Mouse (Mus musculus) kidney, adult 2 months (tissue): ENCODE results near the gene Vps45. TPM values are rescaled to one million over a fixed set of nuclear protein-coding genes. Genes with fewer than 3 reads are reported as not detected.

Experiments
- DNase-seq: peaks from one replicate; pipeline ENCODE4 v3.0.0; 2021
- H3K27ac ChIP-seq: fragments of 200-500 bp; 2 replicates; pipeline ENCODE4 v1.5.1; 2012; ENCODE audit warnings: low read depth, low read length, control low read depth, inconsistent platforms; ENCODE audit not compliant: insufficient read depth
- H3K27me3 ChIP-seq: fragments of 200-500 bp; replicated peaks from 2 replicates; pipeline ENCODE4 v1.6.1; 2012; ENCODE audit warnings: mild to moderate bottlenecking, moderate library complexity, low read length, inconsistent platforms; ENCODE audit not compliant: control insufficient read depth, insufficient read depth
- H3K36me3 ChIP-seq: fragments of 200-500 bp; 2 replicates; pipeline ENCODE4 v1.6.1; 2012; ENCODE audit warnings: mild to moderate bottlenecking, moderate library complexity, low read length, inconsistent platforms; ENCODE audit not compliant: control insufficient read depth, insufficient read depth
- H3K4me1 ChIP-seq: fragments of 200-500 bp; 2 replicates; pipeline ENCODE4 v1.6.1; 2011; ENCODE audit warnings: low read length; ENCODE audit not compliant: control insufficient read depth, insufficient read depth
- H3K4me3 ChIP-seq: fragments of 200-500 bp; 2 replicates; pipeline ENCODE4 v1.5.1; 2011; ENCODE audit warnings: mild to moderate bottlenecking, low read depth, low read length, control low read depth; ENCODE audit not compliant: insufficient read depth
- CTCF ChIP-seq: fragments of 200-500 bp; conservative IDR thresholded peaks from 2 replicates; pipeline ENCODE4 v1.5.1; 2011; ENCODE audit warnings: low read depth, mild to moderate bottlenecking, control low read depth, low read length, moderate library complexity, mixed read lengths; ENCODE audit not compliant: insufficient read depth, insufficient read length
- POLR2A ChIP-seq: fragments of 200-500 bp; IDR thresholded peaks from one replicate; pipeline ENCODE4 v1.6.1; 2011; ENCODE audit warnings: low read depth, low read length, control low read depth
- WGBS: fragments of 180-500 bp; shearing (Covaris S2); methylation state at CpG from one replicate; pipeline ENCODE4 v1.1.7; 2018; 5-methylcytosine and 5-hydroxymethylcytosine counted together
- polyA plus RNA-seq: library from polyadenylated mRNA; depleted of rRNA; stranded (reverse); fragments of >200 nt; gene quantifications from 2 replicates; pipeline ENCODE4 v1.2.3, GENCODE M21; 2012

Gene Vps45
- polyA plus RNA-seq, 1 experiment = 7.9 TPM

- H3K4me3 ChIP-seq = no peak overlapping the region
- no peaks in the 10 kb centered on the region for H3K36me3 ChIP-seq
- no peaks in the 10 kb centered on the region for H3K4me1 ChIP-seq
- 98% methylated on average over 2 of the region's 2 CpGs for WGBS
- TF ChIP-seq POLR2A (no peak), CTCF (no peak)
- no peak overlapping the region for H3K27ac ChIP-seq
- no peak for DNase-seq
- H3K27me3 ChIP-seq = no peaks in the 10 kb centered on the region
These were observed 41.9 kb downstream of the Vps45 start for GRCm38 (mm10) chr3:96016257-96016889.

GRCm38 (mm10) chr3:96015681-96016080 is 42.6 kb downstream of the Vps45 start:
- TF ChIP-seq POLR2A (no peak), CTCF (no peak)
- no peaks in the 10 kb centered on the region for H3K36me3 ChIP-seq
- no peaks in the 10 kb centered on the region for H3K27me3 ChIP-seq
- H3K4me3 ChIP-seq = no peak overlapping the region
- no peaks in the 10 kb centered on the region for H3K4me1 ChIP-seq
- no peak overlapping the region for H3K27ac ChIP-seq
- 100% methylated on average over 2 of the region's 2 CpGs for WGBS
- no peak for DNase-seq

- H3K4me3 ChIP-seq = no peak overlapping the region
- H3K27ac ChIP-seq = no peak overlapping the region
- H3K36me3 ChIP-seq = no peaks in the 10 kb centered on the region
- H3K27me3 ChIP-seq = no peaks in the 10 kb centered on the region
- WGBS = 81% methylated on average over 5 of the region's 5 CpGs
- no peaks in the 10 kb centered on the region for H3K4me1 ChIP-seq
- TF ChIP-seq POLR2A = no peak
- TF ChIP-seq CTCF = no peak
- no peak for DNase-seq
These were observed 45.5 kb downstream of the Vps45 start for GRCm38 (mm10) chr3:96012805-96013204.

- no peaks in the 10 kb centered on the region for H3K27me3 ChIP-seq
- WGBS = 71% methylated on average over 6 of the region's 6 CpGs
- H3K4me1 ChIP-seq = no peaks in the 10 kb centered on the region
- H3K27ac ChIP-seq = no peak overlapping the region
- no peak for DNase-seq
- TF ChIP-seq CTCF = no peak
- no peak for TF ChIP-seq POLR2A
- H3K4me3 ChIP-seq = no peak overlapping the region
- H3K36me3 ChIP-seq = no peaks in the 10 kb centered on the region
These were observed 49.8 kb downstream of the Vps45 start for GRCm38 (mm10) chr3:96008463-96008862.

- 88% methylated on average over 1 of the region's 1 CpGs for WGBS
- Histone ChIP-seq H3K27me3 (no peaks in the 10 kb centered on the region), H3K27ac (no peak overlapping the region), H3K4me3 (no peak overlapping the region), H3K36me3 (no peaks in the 10 kb centered on the region), H3K4me1 (0 out of 2 replicates have a peak, but pooled peaks cover 2% of the 10 kb centered on the region)
- no peak for TF ChIP-seq CTCF
- TF ChIP-seq POLR2A = no peak
- DNase-seq = no peak
These were observed 56.7 kb downstream of the Vps45 start for GRCm38 (mm10) chr3:96001560-96001959.

- H3K27me3 ChIP-seq = no peaks in the 10 kb centered on the region
- H3K4me3 ChIP-seq = no peak overlapping the region
- peak; percentile 29 for DNase-seq
- no peaks in the 10 kb centered on the region for H3K36me3 ChIP-seq
- 65% methylated on average over 9 of the region's 9 CpGs for WGBS
- H3K4me1 ChIP-seq = 0 out of 2 replicates have a peak, but pooled peaks cover 2% of the 10 kb centered on the region
- TF ChIP-seq CTCF (no peak), POLR2A (no peak)
- peak overlapping the region; percentile 42 for H3K27ac ChIP-seq
These were observed 57.3 kb downstream of the Vps45 start for GRCm38 (mm10) chr3:96000921-96001501.

GRCm38 (mm10) chr3:96000080-96000632 is 58.1 kb downstream of the Vps45 start:
- Histone ChIP-seq H3K27ac (peak overlapping the region; percentile 43; the same call in 1 of the 2 replicates), H3K4me3 (no peak overlapping the region), H3K27me3 (no peaks in the 10 kb centered on the region), H3K36me3 (no peaks in the 10 kb centered on the region), H3K4me1 (0 out of 2 replicates have a peak, but pooled peaks cover 2% of the 10 kb centered on the region)
- no peak for TF ChIP-seq POLR2A
- TF ChIP-seq CTCF = no peak
- peak; percentile 37 for DNase-seq
- WGBS = 68% methylated on average over 14 of the region's 14 CpGs
